Mouse (Mus musculus) retina, adult 2 months (tissue): ENCODE results near the gene Fbln2.
"Not testable (repeated sequence)": the region's sequence is repeated elsewhere in the genome, so short reads cannot be mapped to it uniquely, and the experiment has no call there.

Source experiments
- DNase-seq: peaks from one replicate; pipeline ENCODE4 v3.0.0-alpha.2; 2012; ENCODE audit warnings: low read depth, low spot score

Gene Fbln2

DNA sequence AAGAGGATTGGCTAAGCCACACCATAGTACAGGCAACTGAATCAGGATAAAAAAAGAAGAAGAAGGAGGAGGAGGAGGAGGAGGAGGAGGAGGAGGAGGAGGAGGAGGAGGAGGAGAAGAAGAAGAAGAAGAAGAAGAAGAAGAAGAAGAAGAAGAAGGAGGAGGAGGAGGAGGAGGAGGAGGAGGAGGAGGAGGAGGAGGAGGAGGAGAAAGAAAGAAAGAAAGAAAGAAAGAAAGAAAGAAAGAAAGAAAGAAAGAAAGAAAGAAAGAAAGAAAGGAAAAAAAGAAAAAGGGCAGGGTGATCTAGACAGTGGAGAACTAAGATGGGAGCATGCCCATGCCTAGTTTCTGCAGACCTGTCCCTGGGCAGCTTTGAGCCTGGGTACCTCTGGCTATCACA, at the start of gene Fbln2:
Fbln2 (plus strand) TSS at position 301 of the 400 bp plus-strand sequence.
- DNase-seq: not testable (repeated sequence)

- DNase-seq: no peak
These were observed 48.9 kb upstream of the Fbln2 start for GRCm38 (mm10) chr6:91163195-91163911.

DNA sequence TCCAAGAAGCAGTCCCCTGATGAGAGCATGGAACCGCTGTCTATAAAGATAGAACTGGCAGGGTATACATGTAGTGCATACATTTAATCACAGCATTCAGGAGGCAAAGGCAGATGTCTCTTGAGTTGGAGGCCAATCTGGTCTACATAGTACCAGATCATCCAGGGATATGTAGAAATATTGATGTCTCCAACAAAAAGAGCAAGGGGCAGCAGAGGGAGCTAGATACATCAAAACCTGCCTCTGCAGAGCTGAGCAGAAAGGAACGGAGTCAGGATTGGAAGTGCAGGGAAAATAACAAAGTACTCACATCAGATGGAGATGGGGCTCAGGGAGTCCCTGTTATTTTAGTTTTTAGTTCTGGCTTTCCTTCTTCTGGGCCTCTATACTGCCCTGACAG, 47.7 kb upstream of the Fbln2 start:
- DNase-seq: no peak

DNA sequence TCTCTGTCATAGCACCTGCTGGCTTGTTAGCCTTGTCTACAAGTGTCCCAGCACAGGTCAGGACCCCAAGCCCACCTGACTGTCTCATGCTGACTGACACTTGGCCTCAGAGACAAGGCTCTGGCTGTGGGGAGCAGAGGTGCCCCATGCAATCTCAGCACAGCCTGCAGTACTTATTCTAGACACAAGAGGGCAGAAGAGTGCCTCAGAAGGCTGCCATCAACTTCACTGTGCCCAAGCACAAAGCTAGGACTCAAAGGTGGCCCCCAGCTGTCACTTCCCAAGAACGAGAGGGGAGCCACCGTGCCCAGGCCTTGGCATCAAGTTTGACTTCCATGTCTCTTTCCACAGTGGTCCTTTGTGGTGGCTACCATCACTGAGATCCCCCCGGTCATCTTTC, 47.0 kb upstream of the Fbln2 start:
- DNase-seq: no peak

- no peak for DNase-seq
These were observed 44.4 kb upstream of the Fbln2 start for GRCm38 (mm10) chr6:91167828-91168227.

DNA sequence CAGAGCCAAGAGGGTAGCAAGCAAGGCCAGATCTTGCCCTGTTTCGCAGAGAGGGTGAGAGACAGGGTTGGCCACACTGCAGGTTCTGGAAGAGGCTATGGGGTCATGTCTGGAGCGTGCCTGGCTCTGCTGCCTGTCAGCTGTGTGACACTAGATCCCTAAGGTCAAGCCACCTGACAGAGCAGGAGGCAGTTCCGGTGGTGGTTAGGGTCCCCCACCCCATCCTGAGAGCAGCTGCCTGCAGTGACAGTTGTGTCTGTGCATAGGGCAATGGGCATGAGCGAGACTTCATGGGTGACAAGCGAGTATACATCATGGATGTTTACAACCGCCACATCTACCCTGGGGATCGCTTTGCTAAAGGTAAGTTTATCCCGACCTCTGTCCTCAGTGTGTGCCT, 43.1 kb upstream of the Fbln2 start:
- no peak for DNase-seq

GRCm38 (mm10) chr6:91171396-91171895, 40.8 kb upstream of the Fbln2 start:
- no peak for DNase-seq

DNA sequence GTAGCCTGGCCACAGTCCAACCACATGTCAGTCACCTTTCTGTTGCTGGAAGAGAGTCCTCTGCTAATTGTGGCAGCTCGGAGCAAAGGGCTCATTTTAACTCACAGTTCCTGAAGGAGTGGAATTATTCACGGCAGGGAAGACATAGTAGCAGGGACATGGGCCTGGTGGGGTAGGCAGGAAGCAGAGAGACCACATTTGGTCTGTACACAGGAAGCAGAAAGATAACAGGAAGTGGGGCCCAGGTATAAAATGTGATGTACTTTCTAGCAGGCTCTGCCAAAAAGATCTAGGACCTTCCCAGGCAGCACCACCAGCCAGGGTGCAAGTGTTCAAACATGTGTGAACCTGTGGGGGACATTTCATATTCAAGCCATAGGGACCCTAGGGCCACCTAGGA, 39.9 kb upstream of the Fbln2 start:
- no peak for DNase-seq

- no peak for DNase-seq
These were observed 38.9 kb upstream of the Fbln2 start for GRCm38 (mm10) chr6:91173221-91173880.

GRCm38 (mm10) chr6:91174211-91174610, 38.0 kb upstream of the Fbln2 start:
- no peak for DNase-seq

DNA sequence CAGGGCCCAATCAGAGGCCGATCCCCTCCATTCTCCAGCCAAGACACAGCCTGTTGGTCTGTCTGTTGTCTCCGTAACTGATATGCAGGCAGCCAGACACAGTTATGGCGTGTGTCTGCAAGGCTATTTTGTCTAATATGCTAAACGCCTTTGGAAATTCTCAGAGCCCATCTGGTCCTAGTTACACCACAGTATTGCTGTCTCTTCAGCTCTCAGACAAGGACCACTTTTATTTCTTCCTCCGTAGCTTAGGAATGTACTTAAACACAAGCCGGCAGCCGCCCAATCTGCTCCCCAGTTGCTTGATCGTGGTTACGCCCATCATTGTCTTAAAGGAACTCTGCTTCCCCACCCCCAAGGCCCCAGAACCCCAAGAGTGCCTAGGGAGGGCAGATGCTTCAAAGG, 31.5 kb upstream of the Fbln2 start:
- no peak for DNase-seq

DNA sequence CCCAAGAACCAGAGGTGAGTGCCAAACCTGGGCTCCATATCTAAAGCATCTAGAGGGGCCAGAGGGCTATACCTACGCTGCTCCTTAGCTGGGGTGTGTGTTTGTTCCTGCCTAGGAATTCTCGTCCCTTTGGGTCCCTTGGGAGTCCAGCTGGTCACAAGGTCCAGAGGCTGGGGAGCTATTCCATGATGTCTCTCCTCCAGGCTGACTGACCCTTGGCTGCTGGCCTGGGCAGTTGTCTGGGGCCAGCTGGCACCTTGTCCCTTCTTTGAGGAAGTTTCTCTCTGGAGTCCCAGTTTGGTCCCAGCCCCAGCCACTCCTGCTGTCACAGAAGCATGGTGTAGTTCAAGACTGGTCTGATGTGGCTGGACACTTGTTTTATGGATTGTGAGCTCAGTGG, 30.9 kb upstream of the Fbln2 start:
- no peak for DNase-seq

DNA sequence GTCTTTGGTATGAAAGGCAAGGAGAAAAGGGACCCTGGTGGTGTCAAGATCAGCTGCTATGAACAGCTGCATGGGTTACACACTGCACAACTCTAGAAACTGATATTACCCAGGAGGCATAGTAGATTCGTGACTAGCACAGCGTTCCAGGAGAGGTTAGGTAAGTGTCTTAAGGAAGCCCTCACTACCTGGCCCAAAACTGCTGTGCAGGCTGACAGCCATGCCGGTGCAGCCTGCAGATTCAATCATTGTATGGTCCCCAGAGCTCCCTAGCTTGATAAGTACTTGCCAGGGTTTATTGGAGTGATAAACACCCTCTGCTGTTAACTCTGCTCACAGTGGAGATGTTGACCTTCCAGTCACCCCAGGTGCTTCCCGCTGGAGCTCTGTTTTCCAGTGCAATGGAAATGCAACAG, 30.2 kb upstream of the Fbln2 start:
- DNase-seq: no peak

DNA sequence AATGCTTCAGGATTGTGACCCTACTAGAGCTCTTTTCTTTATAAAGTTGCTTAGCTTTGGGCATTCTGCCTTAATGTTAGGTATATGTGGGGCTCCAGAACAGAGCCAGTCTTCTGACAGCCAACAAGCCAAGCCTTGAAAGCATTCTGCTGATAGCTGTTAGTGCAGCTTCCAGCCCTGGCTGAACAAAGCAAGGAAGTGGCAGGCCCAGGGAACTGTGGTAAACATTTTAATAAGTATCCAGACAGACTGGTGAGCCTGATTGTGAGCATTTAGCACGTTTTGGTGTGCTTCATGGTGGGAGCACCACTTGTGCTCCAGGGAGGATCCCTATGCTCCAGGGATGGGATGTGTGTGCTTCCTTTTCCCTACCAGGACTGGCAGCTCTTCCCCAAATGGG, 29.2 kb upstream of the Fbln2 start:
- DNase-seq: no peak

GRCm38 (mm10) chr6:91183980-91184379, 28.3 kb upstream of the Fbln2 start:
- no peak for DNase-seq

- DNase-seq: no peak
These were observed 27.5 kb upstream of the Fbln2 start for GRCm38 (mm10) chr6:91184776-91185175.

- no peak for DNase-seq
These were observed 26.8 kb upstream of the Fbln2 start for GRCm38 (mm10) chr6:91185502-91185901.

DNA sequence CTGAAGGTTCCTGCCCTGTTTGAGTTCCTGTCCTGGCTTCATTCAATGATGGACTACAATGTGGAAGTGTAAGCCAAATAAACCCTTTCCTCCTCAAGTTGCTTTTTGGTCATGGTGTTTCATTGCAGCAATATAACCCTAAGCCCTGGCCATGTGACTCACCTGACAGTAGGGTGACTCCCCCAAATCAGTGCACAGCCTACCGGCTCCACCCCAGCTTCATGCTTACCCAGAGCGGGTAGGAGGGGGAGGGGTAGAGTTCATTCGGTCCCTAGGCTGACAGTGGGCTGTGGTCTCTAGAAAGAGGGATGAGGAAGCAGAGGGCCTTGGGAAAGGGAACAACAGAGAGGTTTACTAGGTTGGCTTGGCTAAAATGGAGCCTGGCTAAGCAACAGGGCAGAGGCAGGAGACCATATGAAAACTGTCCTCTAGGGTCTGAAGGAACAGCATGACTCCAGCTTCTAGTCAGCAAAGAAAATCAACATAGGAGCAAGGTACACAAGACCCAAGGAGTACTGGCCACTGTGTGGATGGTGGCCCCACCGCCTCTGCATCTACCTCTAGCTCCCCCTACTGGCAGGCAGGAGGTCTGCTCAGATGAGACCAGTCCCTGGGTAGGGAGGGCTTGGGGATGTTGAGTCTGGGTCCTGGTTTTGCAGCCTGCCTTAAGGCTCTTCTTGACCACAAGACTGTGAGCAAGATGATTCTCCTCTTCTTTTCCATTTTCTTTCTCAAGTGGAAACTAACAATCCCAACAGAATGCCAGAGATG, 25.9 kb upstream of the Fbln2 start:
- DNase-seq: no peak

GRCm38 (mm10) chr6:91186934-91187333, 25.3 kb upstream of the Fbln2 start:
- no peak for DNase-seq

DNA sequence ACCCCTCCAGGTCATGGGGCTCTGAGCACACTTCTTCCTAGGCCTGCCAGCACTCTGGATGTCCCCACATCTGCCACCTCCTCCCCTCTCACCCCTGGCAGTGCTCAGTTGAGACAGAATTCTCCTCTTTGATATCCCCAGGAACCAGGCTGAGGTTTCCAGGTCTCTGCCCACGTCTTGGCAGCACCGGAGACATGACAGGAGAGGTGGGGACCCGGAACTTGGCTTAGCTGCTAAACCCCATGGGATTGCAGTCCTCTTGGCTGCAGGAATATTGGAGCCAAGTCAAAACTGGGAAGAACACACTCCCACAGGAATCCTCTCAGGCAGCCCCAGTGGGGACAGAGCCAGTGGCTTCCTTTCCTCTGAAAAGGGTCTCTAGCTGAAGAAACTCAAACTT, 24.4 kb upstream of the Fbln2 start:
- DNase-seq: no peak

- DNase-seq: no peak
These were observed 22.3 kb upstream of the Fbln2 start for GRCm38 (mm10) chr6:91189971-91190370.

DNA sequence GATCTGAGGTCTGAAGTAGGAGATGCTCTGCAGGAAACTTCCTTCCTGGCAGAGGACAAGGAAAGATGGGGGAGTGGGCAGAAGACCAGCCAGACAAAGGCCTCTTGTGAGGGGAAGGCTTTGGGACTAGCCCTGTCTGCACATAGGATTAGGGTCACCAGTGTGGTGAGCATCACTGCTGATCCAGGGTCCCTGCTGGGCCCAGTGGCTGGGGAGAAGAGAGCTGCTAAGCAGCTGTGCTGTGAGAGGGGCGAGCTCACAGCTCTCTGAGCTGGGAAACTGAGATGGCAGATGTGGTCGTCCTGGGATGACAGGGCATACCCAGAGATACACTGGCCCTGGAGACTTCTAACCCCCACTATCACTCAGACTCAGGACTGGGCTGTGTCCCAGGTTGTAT, 20.8 kb upstream of the Fbln2 start:
- no peak for DNase-seq

DNA sequence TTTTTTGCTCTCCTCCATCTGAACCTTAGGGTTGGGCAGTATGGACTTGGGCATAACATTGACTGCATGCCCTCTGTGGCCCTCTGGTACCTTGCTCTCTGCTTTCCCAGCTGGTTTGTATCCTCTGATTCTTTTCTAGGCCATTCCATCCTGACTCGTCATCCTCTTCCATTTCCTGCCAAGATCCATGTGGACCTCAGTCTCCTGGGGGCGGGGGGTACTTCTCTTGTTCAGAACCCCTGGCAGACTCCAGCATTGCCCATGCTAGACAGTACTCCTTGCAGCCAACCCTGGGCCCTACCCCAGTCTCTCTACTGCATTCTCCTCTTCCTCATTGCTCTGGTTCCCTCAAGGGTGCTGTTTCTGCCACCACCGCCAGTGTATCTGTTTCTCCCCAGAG, 19.8 kb upstream of the Fbln2 start:
- no peak for DNase-seq
